Mouse (Mus musculus) myocyte (in vitro differentiated cells): ENCODE measurements around the gene Usf3.
A peak's percentile ranks its signal among the peaks of the same experiment; 100 is the strongest.

Experiments
- CEBPB ChIP-seq: IDR thresholded peaks from 2 replicates; pipeline ENCODE4 v1.6.1; 2011; ENCODE audit warnings: mild to moderate bottlenecking, moderate library complexity; ENCODE audit not compliant: poor library complexity, insufficient read depth, severe bottlenecking
- E2F4 ChIP-seq: IDR thresholded peaks from one replicate; pipeline ENCODE4 v1.6.1; 2011; ENCODE audit warnings: mild to moderate bottlenecking, control low read depth, moderate library complexity; ENCODE audit not compliant: insufficient read depth
- MAX ChIP-seq: IDR thresholded peaks from one replicate; pipeline ENCODE4 v1.6.1; 2011; ENCODE audit warnings: low read depth, mild to moderate bottlenecking, control low read depth
- MYOD1 ChIP-seq, 3 experiments: IDR thresholded peaks; one replicate each; pipeline ENCODE4 v1.6.1; 2011; ENCODE audit warnings: control low read depth in 2 of 3, low read depth in 2 of 3, mild to moderate bottlenecking in 2 of 3, moderate library complexity in 1 of 3; ENCODE audit not compliant: insufficient read length in 2 of 3, control insufficient read depth in 1 of 3
- MYOG ChIP-seq, 3 experiments: IDR thresholded peaks; one replicate each; pipeline ENCODE4 v1.6.1; 2011; ENCODE audit warnings: control low read depth in 2 of 3, low read depth in 2 of 3, mild to moderate bottlenecking in 2 of 3; ENCODE audit not compliant: insufficient read length in 2 of 3, control insufficient read depth in 1 of 3, insufficient read depth in 1 of 3
- POLR2A ChIP-seq: IDR thresholded peaks from one replicate; pipeline ENCODE4 v1.6.1; 2011; ENCODE audit warnings: low read depth, mild to moderate bottlenecking, control low read depth, moderate library complexity; ENCODE audit not compliant: insufficient read length
- POLR2AphosphoS2 ChIP-seq: IDR thresholded peaks from one replicate; pipeline ENCODE4 v1.6.1; 2011; ENCODE audit warnings: low read depth, control low read depth; ENCODE audit not compliant: insufficient read length
- TCF3 ChIP-seq: IDR thresholded peaks from one replicate; pipeline ENCODE4 v1.6.1; 2011; ENCODE audit warnings: low read depth, control low read depth; ENCODE audit not compliant: insufficient read length
- USF1 ChIP-seq: IDR thresholded peaks from one replicate; pipeline ENCODE4 v1.6.1; 2011; ENCODE audit warnings: low read depth, mild to moderate bottlenecking, control low read depth, moderate library complexity

DNA sequence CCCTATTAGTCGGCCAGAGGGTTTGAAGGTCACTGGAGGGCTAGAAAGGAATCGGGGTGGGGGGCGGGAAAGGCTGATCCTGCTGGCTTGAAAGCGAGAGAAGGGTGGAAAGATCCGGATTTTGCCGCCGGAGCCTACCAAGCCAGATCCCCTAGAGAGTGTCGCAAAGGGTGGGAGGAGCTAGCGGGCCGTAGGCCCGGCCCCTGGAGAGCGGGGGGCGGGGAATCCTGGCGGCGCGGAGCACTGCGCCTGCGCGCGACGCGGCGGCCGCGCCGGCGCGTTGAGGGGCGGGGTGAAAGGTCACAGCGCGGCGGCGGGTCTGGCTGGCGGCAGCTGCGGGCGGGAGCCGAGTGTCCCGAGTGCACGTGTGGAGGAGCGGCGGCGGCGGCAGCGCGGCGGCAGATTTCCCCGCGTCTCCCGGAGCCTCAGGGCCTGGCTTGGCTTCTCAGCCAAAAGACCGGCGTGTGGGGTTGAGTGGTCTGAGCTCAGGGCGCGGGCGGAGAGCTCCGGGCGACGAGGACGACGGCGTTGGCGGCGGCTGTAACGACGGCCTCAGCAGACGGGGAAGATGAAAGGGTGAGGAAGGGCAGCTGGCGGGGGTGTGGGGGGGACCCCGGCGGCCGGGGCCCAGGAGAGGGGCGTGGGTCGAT, 33.4 kb upstream of the Usf3 start, which contains the start of the genes Atp6v1a and Naa50:
- TF ChIP-seq TCF3 (peak; percentile 14), POLR2A (peak; percentile 95), MYOD1 (IDR thresholded peaks at IDR 0.05; ENCODE audit: control insufficient read depth in 1 of 3, insufficient read length in 2 of 3, low read depth in 2 of 3) (peak in 2 of 3 experiments; percentile 58 to 81), MAX (no peak), MYOG (IDR thresholded peaks at IDR 0.05; ENCODE audit: control insufficient read depth in 1 of 3, insufficient read depth in 1 of 3, insufficient read length in 2 of 3, low read depth in 2 of 3) (peak in 2 of 3 experiments; percentile 73 to 84), POLR2AphosphoS2 (peak; percentile 93), USF1 (no peak), CEBPB (no peak), E2F4 (peak; percentile 19)
